Comparison of ENCODE assay signal across 14 mouse cellular contexts in the genomic region with DNA sequence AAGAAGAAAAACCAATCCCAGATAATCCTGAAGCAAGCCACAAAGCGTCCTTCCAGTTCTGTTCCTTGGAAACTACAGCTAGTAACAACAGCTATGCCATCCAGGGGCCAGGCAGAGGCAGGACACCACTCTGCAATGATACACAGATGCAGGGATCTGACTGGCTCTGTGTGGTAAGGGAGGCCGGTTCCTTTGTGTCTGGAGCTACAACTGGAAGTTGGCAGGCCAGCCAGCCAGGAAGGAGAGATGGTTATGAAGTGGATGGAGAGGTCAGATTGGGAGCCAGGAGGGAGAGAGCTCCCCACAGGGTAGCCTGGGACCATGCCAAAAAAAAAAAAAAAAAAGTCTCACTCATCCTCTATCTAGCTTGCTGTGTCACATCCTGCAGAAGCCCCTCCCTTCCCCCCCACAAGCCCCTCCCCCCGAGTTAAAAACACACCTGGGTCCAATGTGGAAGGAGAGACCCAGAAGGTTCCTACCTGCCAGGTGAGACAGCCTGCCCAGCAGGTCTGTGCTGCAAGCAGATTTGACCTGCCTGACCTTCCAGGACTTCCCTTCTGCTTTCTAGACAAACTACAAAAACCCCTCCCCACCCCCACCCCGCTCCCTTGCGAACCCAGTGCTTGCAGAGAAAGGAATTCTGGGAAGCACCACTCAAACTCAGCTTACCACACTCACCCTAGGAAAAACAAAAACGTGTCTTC. TPM values are rescaled to one million over a fixed set of nuclear protein-coding genes. Genes with fewer than 3 reads are reported as not detected.
"Had no signal": no experiment of that assay in that cellular context is flagged by ENCODE, and none has a peak within 500 bp of the region (broad histone marks: within the 10 kb centered on the region; RNA-seq: fewer than 3 reads in every experiment).

No protein-coding gene starts in this region.

- DNase-seq: kidney, adult 8-10 months; kidney, postnatal 25 days; lung, adult 18-20 months; lung, postnatal 14 days; right cerebral cortex, postnatal 25 days; thymus, postnatal 4 days had no signal

- H3K27ac ChIP-seq: limb, embryonic 13.5 days; liver, embryonic 14.5 days; midbrain, embryonic 13.5 days; neural tube, embryonic 15.5 days had no signal

- H3K4me3 ChIP-seq: limb, embryonic 13.5 days; midbrain, embryonic 13.5 days; myocyte; neural tube, embryonic 15.5 days had no signal

RNA-seq across cellular contexts. Expression of a gene that starts 21.1 kb away (rescaled TPM):
- total RNA-seq: liver, adult 2 months had no signal

RNA-seq across cellular contexts. Expression of a gene that starts 39.2 kb away (rescaled TPM):
- total RNA-seq: left cerebral cortex, adult 8-10 months; left cerebral cortex, postnatal 36 days; liver, adult 2 months had no signal
